ENCODE assay signal across 27 mouse cellular contexts in genomic region chr13:95858866-95859265, GRCm38 (mm10).
"Had no signal": no experiment of that assay in that cellular context is flagged by ENCODE, and none has a peak within 500 bp of the region (broad histone marks: within the 10 kb centered on the region; RNA-seq: fewer than 3 reads in every experiment).

No protein-coding gene starts in this region.

- H3K27ac ChIP-seq: heart, adult 2 months; heart, embryonic 10.5 days; heart, embryonic 13.5 days; heart, embryonic 15.5 days; hindbrain, embryonic 10.5 days; hindbrain, embryonic 12.5 days; hindbrain, embryonic 13.5 days; hindbrain, embryonic 14.5 days; hindbrain, embryonic 15.5 days; hindbrain, postnatal 0 days; intestine, embryonic 15.5 days; kidney, embryonic 15.5 days; kidney, postnatal 0 days; layer of hippocampus, adult 2 months had no signal

- H3K9ac ChIP-seq: heart, embryonic 12.5 days; heart, embryonic 13.5 days; heart, embryonic 15.5 days; hindbrain, embryonic 12.5 days; hindbrain, embryonic 13.5 days; hindbrain, embryonic 14.5 days; hindbrain, embryonic 15.5 days; intestine, embryonic 15.5 days; kidney, embryonic 15.5 days had no signal

- H3K36me3 ChIP-seq: heart, embryonic 10.5 days; heart, embryonic 12.5 days; heart, embryonic 13.5 days; heart, embryonic 15.5 days; hindbrain, embryonic 10.5 days; hindbrain, embryonic 12.5 days; hindbrain, embryonic 13.5 days; hindbrain, embryonic 15.5 days; intestine, embryonic 15.5 days; kidney, embryonic 15.5 days had no signal

- H3K4me3 ChIP-seq: heart, adult 2 months; heart, embryonic 10.5 days; heart, embryonic 12.5 days; heart, embryonic 13.5 days; heart, embryonic 15.5 days; hindbrain, embryonic 10.5 days; hindbrain, embryonic 12.5 days; hindbrain, embryonic 13.5 days; hindbrain, embryonic 15.5 days; intestine, embryonic 15.5 days; kidney, embryonic 15.5 days; layer of hippocampus, adult 2 months had no signal

- H3K27me3 ChIP-seq: heart, embryonic 12.5 days; heart, embryonic 13.5 days; heart, embryonic 15.5 days; hindbrain, embryonic 12.5 days; hindbrain, embryonic 13.5 days; hindbrain, embryonic 15.5 days; intestine, embryonic 15.5 days; kidney, embryonic 15.5 days had no signal

- H3K4me1 ChIP-seq: heart, embryonic 10.5 days; heart, embryonic 13.5 days; heart, embryonic 15.5 days; hindbrain, embryonic 12.5 days; hindbrain, embryonic 13.5 days; hindbrain, embryonic 15.5 days; kidney, embryonic 15.5 days had no signal

- H3K9me3 ChIP-seq: heart, embryonic 10.5 days; heart, embryonic 12.5 days; heart, embryonic 13.5 days; heart, embryonic 15.5 days; hindbrain, embryonic 10.5 days; hindbrain, embryonic 12.5 days; hindbrain, embryonic 13.5 days; hindbrain, embryonic 15.5 days; intestine, embryonic 15.5 days; kidney, embryonic 15.5 days had no signal

- H3K4me2 ChIP-seq: heart, embryonic 11.5 days; heart, embryonic 12.5 days; heart, embryonic 13.5 days; heart, embryonic 15.5 days; hindbrain, embryonic 12.5 days; hindbrain, embryonic 13.5 days; hindbrain, embryonic 14.5 days; hindbrain, embryonic 15.5 days; intestine, embryonic 15.5 days; kidney, embryonic 15.5 days had no signal

- ATAC-seq: hindbrain, embryonic 16.5 days; hindbrain, postnatal 0 days; intestine, embryonic 15.5 days; intestine, embryonic 16.5 days; intestine, postnatal 0 days had no signal

- DNase-seq: heart, adult 2 months; heart, postnatal 10 days; heart, postnatal 14 days; heart, postnatal 36 days; heart, postnatal 4 days; kidney, adult 18-20 months; kidney, postnatal 10 days; kidney, postnatal 4 days; layer of hippocampus, adult 9-11 months had no signal
